Mouse (Mus musculus) fat pad, adult 2 months (tissue): ENCODE data around the gene Tppp.
A peak's percentile ranks its signal among the peaks of the same experiment; 100 is the strongest.
"Not testable (repeated sequence)": the region's sequence is repeated elsewhere in the genome, so short reads cannot be mapped to it uniquely, and the experiment has no call there.

ENCODE experiments used
- DNase-seq: peaks from one replicate; pipeline ENCODE4 v3.0.0-alpha.2; 2011; ENCODE audit warnings: low read depth, low spot score; ENCODE audit errors: extremely low read depth

Gene Tppp

GRCm38 (mm10) chr13:74025151-74026081 lies 16.2 kb downstream of the Tppp start:
- DNase-seq: peak; percentile 84

DNA sequence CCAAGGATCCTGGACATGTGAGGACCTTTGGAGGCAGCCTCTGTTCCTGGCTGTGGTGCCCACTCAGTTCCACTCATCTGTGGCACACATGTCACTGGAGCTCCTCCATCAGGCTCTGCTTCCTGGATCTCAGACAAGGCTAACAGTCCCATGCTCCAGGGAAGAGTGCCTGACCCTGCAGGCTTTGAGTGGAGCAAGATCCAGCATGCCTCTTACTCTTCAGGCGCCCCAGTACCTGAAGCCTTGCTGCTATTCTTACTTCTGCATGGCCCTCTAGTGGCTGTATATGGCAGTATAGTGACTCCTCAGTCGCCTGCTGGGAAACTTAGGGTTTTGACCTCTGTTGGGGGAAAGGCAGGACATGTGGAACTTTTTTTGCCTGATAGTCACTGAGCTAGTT lies 17.0 kb downstream of the Tppp start:
- DNase-seq: no peak

DNA sequence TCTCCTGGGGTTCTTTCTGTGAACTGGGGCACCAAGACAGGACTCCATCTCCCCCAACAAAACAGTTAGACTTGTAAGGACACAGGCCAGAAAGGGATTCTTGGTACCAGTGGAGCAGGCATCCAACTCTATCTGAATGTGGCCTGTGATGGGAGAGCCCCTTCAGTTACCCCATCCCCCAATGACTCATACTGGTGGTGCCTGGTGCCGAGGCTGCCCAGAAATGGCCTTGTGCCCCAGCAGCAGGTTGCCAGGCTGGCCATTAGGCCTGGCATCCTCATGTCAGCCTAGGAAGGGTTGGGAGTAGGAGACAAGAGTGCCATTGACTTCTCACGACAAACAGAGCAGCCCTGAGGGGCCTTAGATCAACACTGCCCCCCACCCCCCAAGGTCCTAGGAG lies 18.9 kb downstream of the Tppp start:
- no peak for DNase-seq

DNA sequence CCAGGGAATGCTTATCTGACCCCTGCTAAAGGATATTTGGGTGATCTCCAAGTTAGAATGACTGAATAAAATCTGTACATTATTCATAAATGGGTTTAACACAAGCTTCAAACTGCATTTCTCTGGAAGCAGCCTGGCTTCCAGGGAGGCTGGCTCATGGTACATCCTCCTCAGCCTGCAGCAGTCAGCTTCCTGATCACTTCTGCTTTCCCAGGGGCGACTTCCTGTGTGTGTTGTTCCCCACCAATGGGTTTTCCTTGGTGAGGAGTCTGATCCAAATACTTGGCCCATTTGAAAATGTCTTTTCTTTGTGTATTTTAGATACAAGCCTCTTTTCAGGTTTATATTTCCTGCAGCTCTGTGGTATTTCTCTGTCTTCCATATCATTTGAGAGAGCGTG lies 19.8 kb downstream of the Tppp start:
- DNase-seq: no peak

DNA sequence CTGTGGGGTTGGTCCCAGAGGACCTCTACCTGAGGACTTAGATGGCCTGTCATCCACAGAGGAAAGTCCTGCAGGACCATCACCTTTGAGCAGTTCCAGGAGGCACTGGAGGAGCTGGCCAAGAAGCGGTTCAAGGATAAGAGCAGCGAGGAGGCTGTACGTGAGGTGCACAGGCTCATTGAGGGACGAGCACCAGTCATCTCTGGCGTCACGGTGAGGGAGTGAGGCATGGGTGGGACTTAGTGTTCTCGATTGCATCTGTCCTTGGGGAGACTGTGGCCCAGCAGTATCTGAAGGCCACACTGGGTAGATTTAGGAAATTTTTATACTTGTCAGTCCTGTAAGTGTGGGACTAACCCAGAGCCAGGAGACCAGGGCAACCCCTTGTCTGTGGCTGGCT lies 21.5 kb downstream of the Tppp start:
- no peak for DNase-seq

- DNase-seq: no peak
These were observed 21.9 kb downstream of the Tppp start for GRCm38 (mm10) chr13:74031133-74031532.

GRCm38 (mm10) chr13:74034756-74035155 lies 25.5 kb downstream of the Tppp start:
- no peak for DNase-seq

DNA sequence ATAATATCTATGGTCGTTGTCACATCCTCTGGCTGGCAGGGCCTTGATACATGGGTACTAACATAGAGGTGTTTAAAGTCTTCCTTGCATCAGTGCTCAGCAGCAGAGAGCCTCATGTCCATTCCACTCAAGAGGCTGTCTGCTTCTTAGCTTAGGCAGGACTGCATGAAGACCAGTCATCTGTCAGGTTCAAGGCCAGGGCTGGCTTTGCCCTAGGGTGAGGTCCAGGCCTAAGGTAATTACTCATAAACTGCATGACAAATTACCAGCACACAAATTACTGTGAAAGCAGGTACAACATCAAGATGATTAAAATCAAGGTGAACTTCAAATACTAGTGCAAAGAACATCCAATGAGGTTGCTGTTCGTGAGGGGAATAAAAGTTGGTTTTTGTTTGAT lies 26.6 kb downstream of the Tppp start:
- no peak for DNase-seq

DNA sequence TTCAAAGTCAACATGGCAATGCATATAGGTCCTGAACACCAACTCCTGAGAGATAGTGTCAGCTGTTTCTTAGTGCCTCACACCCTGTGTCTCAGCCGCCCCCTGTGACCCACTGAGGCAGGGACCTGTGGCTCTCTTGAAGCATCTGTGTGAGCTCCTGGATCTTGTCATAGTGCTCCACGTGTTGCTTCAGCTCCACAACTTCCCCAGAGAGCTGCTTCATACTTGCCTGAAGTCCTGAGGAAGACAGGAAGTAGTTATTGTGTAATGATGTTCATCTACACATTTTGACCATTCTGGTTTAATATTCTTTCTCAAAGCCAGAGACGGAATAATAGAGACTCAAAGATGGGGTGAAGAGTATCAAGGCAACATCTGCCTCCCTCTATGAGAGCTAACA lies 30.7 kb downstream of the Tppp start:
- DNase-seq: no peak

- DNase-seq: no peak
These were observed 47.0 kb downstream of the Tppp start for GRCm38 (mm10) chr13:74056194-74056593.

GRCm38 (mm10) chr13:74058081-74058480 lies 48.9 kb downstream of the Tppp start:
- no peak for DNase-seq

- no peak for DNase-seq
These were observed 52.6 kb downstream of the Tppp start, which contains the start of gene Cep72 for GRCm38 (mm10) chr13:74061613-74062377. Gene Cep72 (minus strand): TSS chr13:74062299.

DNA sequence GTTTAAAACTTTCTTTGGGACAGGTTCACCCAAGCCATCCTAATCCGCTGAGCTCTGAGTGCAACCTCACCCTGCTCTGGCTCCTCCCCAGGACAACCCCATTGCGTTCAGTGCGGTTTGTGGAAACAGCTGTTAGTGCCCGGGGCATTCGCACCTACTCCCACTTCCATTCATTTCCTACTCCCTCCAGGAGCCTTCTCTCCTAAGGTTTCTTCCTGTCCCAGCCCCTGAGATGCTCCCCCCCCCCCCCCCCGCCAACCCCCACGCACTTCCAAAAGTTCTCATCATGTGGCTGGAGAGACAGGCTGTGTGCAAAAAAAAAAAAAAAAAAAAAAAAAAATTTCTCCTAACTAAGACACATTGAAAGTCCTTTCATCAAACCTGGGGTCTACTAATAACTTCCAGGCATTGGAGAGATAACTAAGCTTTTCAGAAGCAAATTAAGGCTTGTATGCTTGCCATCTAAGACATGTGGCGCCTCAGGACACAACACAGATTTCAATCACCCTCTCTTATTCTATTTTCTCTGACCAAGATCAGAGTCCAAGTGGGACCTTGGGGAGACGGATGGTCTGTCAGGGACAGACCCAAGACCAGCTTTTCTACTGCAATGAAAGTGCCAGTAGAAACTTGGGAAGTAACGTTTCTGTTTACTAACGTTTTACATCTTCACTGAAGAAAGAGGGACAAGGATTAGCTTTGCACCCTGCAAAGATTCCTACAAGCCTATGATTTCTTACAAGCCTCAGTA lies 53.3 kb downstream of the Tppp start:
- DNase-seq: peak; percentile 45

GRCm38 (mm10) chr13:74063340-74064050 lies 54.3 kb downstream of the Tppp start:
- DNase-seq: no peak

GRCm38 (mm10) chr13:74066576-74066975 lies 57.4 kb downstream of the Tppp start:
- DNase-seq: no peak

GRCm38 (mm10) chr13:74071244-74071643 lies 62.0 kb downstream of the Tppp start:
- not testable (repeated sequence) for DNase-seq

- DNase-seq: no peak
These were observed 62.5 kb downstream of the Tppp start for GRCm38 (mm10) chr13:74071714-74072113.

GRCm38 (mm10) chr13:74073369-74073768 lies 64.2 kb downstream of the Tppp start:
- DNase-seq: no peak
